Comparison of ENCODE assay signal across 12 mouse cellular contexts in the genomic region with DNA sequence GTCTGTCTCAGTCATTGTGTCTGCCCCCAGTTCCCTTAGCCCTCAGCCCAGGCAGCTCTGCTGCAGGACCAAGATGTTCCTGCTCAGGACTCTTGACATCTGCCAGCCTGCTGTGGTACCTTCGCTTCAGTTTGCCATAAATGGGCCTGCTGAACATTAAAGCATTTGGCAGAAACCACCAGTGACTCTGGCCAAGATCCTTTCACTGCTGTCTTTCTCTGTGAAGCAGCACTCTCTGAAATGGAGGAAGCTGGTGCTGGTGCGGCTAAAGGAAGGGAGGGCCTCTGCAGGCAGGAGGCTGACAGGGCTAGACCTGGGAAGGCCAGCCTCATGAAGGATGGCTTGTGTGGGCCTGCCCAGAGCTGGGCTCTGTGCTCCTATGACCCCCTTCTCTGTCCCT. TPM values are rescaled to one million over a fixed set of nuclear protein-coding genes. Genes with fewer than 3 reads are reported as not detected.
A peak's percentile ranks its signal among the peaks of the same experiment; 100 is the strongest.
DNase-seq lines count a peak whose midpoint lies in the region; ATAC-seq and TF ChIP-seq lines count a peak whose summit lies in the region.
"Had no signal": no experiment of that assay in that cellular context is flagged by ENCODE, and none has a peak within 500 bp of the region (broad histone marks: within the 10 kb centered on the region; RNA-seq: fewer than 3 reads in every experiment).

No protein-coding gene starts in this region.

- intact Hi-C loops in heart, postnatal 25 days (cut with DNase I): no loop called here

- H3K4me2 ChIP-seq in lung, embryonic 14.5 days: no peak overlapping the region
- H3K4me2 ChIP-seq in heart, postnatal 0 days (ENCODE audit: low read depth, low read length): no peak overlapping the region
- H3K4me2 ChIP-seq: kidney, embryonic 15.5 days; midbrain, embryonic 12.5 days; neural tube, embryonic 12.5 days had no signal

- no peak overlapping the region for H3K27ac ChIP-seq in cerebellum, adult 2 months (ENCODE audit: insufficient read depth, low read length)
- peak overlapping the region; percentile 81 for H3K27ac ChIP-seq in lung, embryonic 14.5 days (ENCODE audit: low read depth)
- H3K27ac ChIP-seq in heart, postnatal 0 days (ENCODE audit: low read depth): peak overlapping the region; percentile 89
- H3K27ac ChIP-seq: kidney, embryonic 15.5 days; midbrain, embryonic 12.5 days; neural tube, embryonic 12.5 days had no signal

- WGBS in cerebellum, adult 2 months: 14% methylated on average over 2 of the region's 2 CpGs
- 53% methylated on average over 2 of the region's 2 CpGs for WGBS in lung, embryonic 14.5 days
- 36% methylated on average over 2 of the region's 2 CpGs for WGBS in heart, postnatal 0 days

- TF ChIP-seq POLR2A in cerebellum, adult 2 months (IDR thresholded peaks at IDR 0.05; ENCODE audit: borderline replicate concordance, insufficient read depth, low read length): no peak

- no peaks in the 10 kb centered on the region for H3K9me3 ChIP-seq in lung, embryonic 14.5 days (ENCODE audit: low read depth, low read length)
- H3K9me3 ChIP-seq in heart, postnatal 0 days (replicated peaks; ENCODE audit: control insufficient read depth, low read length): no peaks in the 10 kb centered on the region
- H3K9me3 ChIP-seq: kidney, embryonic 15.5 days; midbrain, embryonic 12.5 days; neural tube, embryonic 12.5 days had no signal

- DNase-seq in cerebellum, postnatal 10 days: peak; percentile 51 to 65
- no peak for DNase-seq in cerebellum, adult 2 months
- DNase-seq in heart, adult 8-10 months (ENCODE audit: low spot score): peak; percentile 54
- no peak for DNase-seq in heart, postnatal 25 days (ENCODE audit: low spot score)
- DNase-seq in lung, embryonic 14.5 days: peak; percentile 71
- no peak for DNase-seq in lung, postnatal 10 days
- DNase-seq in heart, postnatal 0 days (ENCODE audit: low spot score): peak; percentile 73
- no peak for DNase-seq in spleen, adult 12 weeks (ENCODE audit: low spot score)
- DNase-seq: cerebellum, adult 9-11 months had no signal

- peaks cover 8% of the 10 kb centered on the region; the same call in 1 of the 2 replicates for H3K36me3 ChIP-seq in lung, embryonic 14.5 days (ENCODE audit: insufficient read depth)
- H3K36me3 ChIP-seq in heart, postnatal 0 days (replicated peaks; ENCODE audit: control insufficient read depth, insufficient read depth, low read length): peaks cover 17% of the 10 kb centered on the region

- TF ChIP-seq EP300 in heart, postnatal 0 days (IDR thresholded peaks at IDR 0.05; ENCODE audit: low read depth): no peak

- no peaks in the 10 kb centered on the region for H3K4me1 ChIP-seq in cerebellum, adult 2 months (ENCODE audit: control insufficient read depth, insufficient read depth, low read length)
- peaks cover 15% of the 10 kb centered on the region for H3K4me1 ChIP-seq in lung, embryonic 14.5 days (ENCODE audit: insufficient read depth)
- H3K4me1 ChIP-seq in heart, postnatal 0 days (ENCODE audit: control insufficient read depth, insufficient read depth): peaks cover 21% of the 10 kb centered on the region
- H3K4me1 ChIP-seq: midbrain, embryonic 12.5 days; neural tube, embryonic 12.5 days had no signal

- 0 out of 2 replicates have a peak, but pooled peaks have one; percentile 45 for ATAC-seq in lung, embryonic 14.5 days (ENCODE audit: insufficient read depth)
- ATAC-seq in heart, postnatal 0 days (ENCODE audit: insufficient read depth, low read depth): peak; percentile 80

- no peak for TF ChIP-seq CTCF in cerebellum, adult 2 months (IDR thresholded peaks at IDR 0.05; ENCODE audit: borderline replicate concordance, insufficient read depth, low read depth, low read length)
- TF ChIP-seq CTCF in lung, embryonic 14.5 days (IDR thresholded peaks at IDR 0.05; ENCODE audit: low read depth): no peak
- TF ChIP-seq CTCF in heart, postnatal 0 days (IDR thresholded peaks at IDR 0.05; ENCODE audit: low read depth): no peak

- no peaks in the 10 kb centered on the region for H3K27me3 ChIP-seq in cerebellum, adult 2 months (ENCODE audit: control insufficient read depth, insufficient read depth, low read length)
- no peaks in the 10 kb centered on the region for H3K27me3 ChIP-seq in lung, embryonic 14.5 days (ENCODE audit: insufficient read depth, low read length)
- H3K27me3 ChIP-seq in heart, postnatal 0 days (ENCODE audit: control insufficient read depth, insufficient read depth, low read length): no peaks in the 10 kb centered on the region
- H3K27me3 ChIP-seq: kidney, embryonic 15.5 days; midbrain, embryonic 12.5 days; neural tube, embryonic 12.5 days had no signal

- H3K9ac ChIP-seq in lung, embryonic 14.5 days: no peak overlapping the region
- H3K9ac ChIP-seq in heart, postnatal 0 days (replicated peaks; ENCODE audit: low read depth, low read length): no peak overlapping the region; the same call in 1 of the 2 replicates
- H3K9ac ChIP-seq: kidney, embryonic 15.5 days; midbrain, embryonic 12.5 days; neural tube, embryonic 12.5 days had no signal

- H3K4me3 ChIP-seq in cerebellum, adult 2 months (replicated peaks; ENCODE audit: insufficient read depth, low read depth, low read length): no peak overlapping the region
- no peak overlapping the region for H3K4me3 ChIP-seq in lung, embryonic 14.5 days (ENCODE audit: low read depth, low read length)
- no peak overlapping the region for H3K4me3 ChIP-seq in heart, postnatal 0 days (ENCODE audit: low read depth, low read length)
- H3K4me3 ChIP-seq: kidney, embryonic 15.5 days; midbrain, embryonic 12.5 days; neural tube, embryonic 12.5 days had no signal

RNA-seq across cellular contexts. Expression of a gene that starts 46.7 kb away (rescaled TPM):
- polyA plus RNA-seq in cerebellum, adult 2 months (2012; rRNA removed): 48.9 and 51.7 TPM in 2 replicates
- total RNA-seq in heart, adult 8-10 months (2022): 10 to 100 TPM; 31.0 to 37.1 (median 33.3) TPM
- 10 to 100 TPM; 34.5 to 38.1 TPM for total RNA-seq in heart, postnatal 25 days (2021)
- polyA plus RNA-seq in lung, embryonic 14.5 days (2014; fragmentation: Nextera tagmentation; extraction: Ambion mirVana): 71.1 and 76.4 TPM in 2 replicates
- total RNA-seq in heart, postnatal 0 days (2014; rRNA removed; ENCODE audit: low replicate concordance): 54.6 and 60.5 TPM in 2 replicates
- 53.4 and 54.2 TPM in 2 replicates for polyA plus RNA-seq in heart, postnatal 0 days (2015; fragmentation: Nextera tagmentation; extraction: Ambion mirVana)

RNA-seq across cellular contexts. Expression of a gene that starts 46.9 kb away (rescaled TPM):
- polyA plus RNA-seq in cerebellum, adult 2 months (2012; rRNA removed): 6.5 and 9.3 TPM in 2 replicates
- total RNA-seq in heart, adult 8-10 months (2022): 10 to 100 TPM; 10.9 to 23.6 (median 16.1) TPM
- 10 to 100 TPM; 16.4 to 16.8 TPM for total RNA-seq in heart, postnatal 25 days (2021)
- 30.2 and 33.4 TPM in 2 replicates for polyA plus RNA-seq in lung, embryonic 14.5 days (2014; fragmentation: Nextera tagmentation; extraction: Ambion mirVana)
- 49.7 and 55.9 TPM in 2 replicates for total RNA-seq in heart, postnatal 0 days (2014; rRNA removed; ENCODE audit: low replicate concordance)
- 21.6 and 21.9 TPM in 2 replicates for polyA plus RNA-seq in heart, postnatal 0 days (2015; fragmentation: Nextera tagmentation; extraction: Ambion mirVana)

RNA-seq across cellular contexts. Expression of a gene that starts 47.1 kb away (rescaled TPM):
- 25.1 and 31.2 TPM in 2 replicates for polyA plus RNA-seq in cerebellum, adult 2 months (2012; rRNA removed)
- total RNA-seq in heart, adult 8-10 months (2022): 10 to 100 TPM; 40.5 to 44.0 (median 42.3) TPM
- 10 to 100 TPM; 41.9 to 43.3 TPM for total RNA-seq in heart, postnatal 25 days (2021)
- polyA plus RNA-seq in lung, embryonic 14.5 days (2014; fragmentation: Nextera tagmentation; extraction: Ambion mirVana): 30.4 and 42.3 TPM in 2 replicates
- total RNA-seq in heart, postnatal 0 days (2014; rRNA removed; ENCODE audit: low replicate concordance): 22.5 and 38.5 TPM in 2 replicates
- 29.7 and 37.0 TPM in 2 replicates for polyA plus RNA-seq in heart, postnatal 0 days (2015; fragmentation: Nextera tagmentation; extraction: Ambion mirVana)

Comparison
In these comparisons a context has a peak if more than half of its experiments do, and no peak if none do; other contexts are left out.
1. DNase-seq: peak in cerebellum, postnatal 10 days (2 of 2), heart, adult 8-10 months (single experiment), lung, embryonic 14.5 days (single experiment) and heart, postnatal 0 days (single experiment); none in cerebellum, adult 2 months (0 of 2), heart, postnatal 25 days (single experiment), lung, postnatal 10 days (single experiment) and spleen, adult 12 weeks (single experiment).